Mouse (Mus musculus) liver, embryonic 14.5 days (tissue): ENCODE data around the gene Atg7. TPM values are rescaled to one million over a fixed set of nuclear protein-coding genes. Genes with fewer than 3 reads are reported as not detected.
"Not testable (repeated sequence)": the region's sequence is repeated elsewhere in the genome, so short reads cannot be mapped to it uniquely, and the experiment has no call there.

Experiments
- ATAC-seq: fragments of 200-750 bp; cut with Nextera tagmentation; 2 replicates; pipeline ENCODE4 v1.8.0; 2017; ENCODE audit warnings: moderate number of reproducible peaks, mild to moderate bottlenecking, moderate library complexity; ENCODE audit not compliant: insufficient read depth
- DNase-seq, 3 experiments: peaks; one replicate each; pipeline ENCODE4 v3.0.0-alpha.2; 2012 to 2013; ENCODE audit warnings: low read depth in 3 of 3, low spot score in 3 of 3
- H3K27ac ChIP-seq: fragments of 300-500 bp; sonication (generic); 2 replicates; pipeline ENCODE4 v1.5.1; 2014; ENCODE audit warnings: moderate library complexity, mild to moderate bottlenecking, control low read depth, inconsistent platforms
- H3K27me3 ChIP-seq: fragments of 300-500 bp; sonication (generic); 2 replicates; pipeline ENCODE4 v1.6.1; 2014; ENCODE audit warnings: mild to moderate bottlenecking, low read length, moderate library complexity; ENCODE audit not compliant: control insufficient read depth, insufficient read depth
- H3K36me3 ChIP-seq: fragments of 300-500 bp; sonication (generic); replicated peaks from 2 replicates; pipeline ENCODE4 v1.6.1; 2014; ENCODE audit warnings: low read depth; ENCODE audit not compliant: control insufficient read depth, insufficient read depth
- H3K4me1 ChIP-seq, 2 experiments: fragments of 200-500 bp in 1 of 2; fragments of 300-500 bp in 1 of 2; sonication (generic) in 1 of 2; replicated peaks; 2 replicates each; pipeline ENCODE4 v1.6.1; 2012 to 2014; ENCODE audit warnings: antibody characterized with exemption in 1 of 2, inconsistent platforms in 1 of 2, low read length in 1 of 2; ENCODE audit not compliant: control insufficient read depth in 2 of 2, insufficient read depth in 2 of 2
- H3K4me2 ChIP-seq: fragments of 300-500 bp; sonication (generic); 2 replicates; pipeline ENCODE4 v1.6.1; 2014; ENCODE audit warnings: low read depth, mild to moderate bottlenecking, control low read depth, moderate library complexity
- H3K4me3 ChIP-seq, 2 experiments: fragments of 200-500 bp in 1 of 2; fragments of 300-500 bp in 1 of 2; sonication (generic) in 1 of 2; 2 replicates each; pipeline ENCODE4 v1.5.1; 2012 to 2014; ENCODE audit warnings: low read depth in 2 of 2, low read length in 2 of 2, mild to moderate bottlenecking in 2 of 2, control low read depth in 1 of 2, inconsistent platforms in 1 of 2, moderate library complexity in 1 of 2; ENCODE audit not compliant: insufficient read depth in 1 of 2
- H3K9ac ChIP-seq: fragments of 300-500 bp; sonication (generic); replicated peaks from 2 replicates; pipeline ENCODE4 v1.6.1; 2014; ENCODE audit warnings: mild to moderate bottlenecking, control low read depth, moderate library complexity
- H3K9me3 ChIP-seq: fragments of 300-500 bp; sonication (generic); 2 replicates; pipeline ENCODE4 v1.6.1; 2016; ENCODE audit warnings: low read length, mixed read lengths; ENCODE audit not compliant: control insufficient read depth
- CTCF ChIP-seq: IDR thresholded peaks from 2 replicates; pipeline ENCODE4 v1.5.1; 2016; ENCODE audit warnings: antibody characterized with exemption, low read depth, control low read depth
- EP300 ChIP-seq: IDR thresholded peaks from 2 replicates; pipeline ENCODE4 v1.6.1; 2016; ENCODE audit warnings: antibody characterized with exemption, low read depth
- WGBS: fragments of 180-500 bp; shearing (Covaris S2); extraction: QIAGEN DNeasy Blood & Tissue Kit; methylation state at CpG from one replicate; pipeline ENCODE4 v1.1.7; 2014; ENCODE audit not compliant: insufficient replicate concordance; 5-methylcytosine and 5-hydroxymethylcytosine counted together
- polyA plus RNA-seq, 2 experiments: library from polyadenylated mRNA; depleted of rRNA in 1 of 2; stranded (reverse) in 1 of 2; unstranded in 1 of 2; fragments of >200 nt; fragmentation: Nextera tagmentation in 1 of 2; extraction: Ambion mirVana in 1 of 2; gene quantifications; 2 replicates each; pipeline versions ENCODE4 v1.2.1 to v1.2.3; 2012 to 2014

The Atg7 gene
- polyA plus RNA-seq (2012; rRNA removed) = 4.7 and 4.8 TPM in 2 replicates
- 8.9 and 11.8 TPM in 2 replicates for polyA plus RNA-seq (2014; fragmentation: Nextera tagmentation; extraction: Ambion mirVana)

DNA sequence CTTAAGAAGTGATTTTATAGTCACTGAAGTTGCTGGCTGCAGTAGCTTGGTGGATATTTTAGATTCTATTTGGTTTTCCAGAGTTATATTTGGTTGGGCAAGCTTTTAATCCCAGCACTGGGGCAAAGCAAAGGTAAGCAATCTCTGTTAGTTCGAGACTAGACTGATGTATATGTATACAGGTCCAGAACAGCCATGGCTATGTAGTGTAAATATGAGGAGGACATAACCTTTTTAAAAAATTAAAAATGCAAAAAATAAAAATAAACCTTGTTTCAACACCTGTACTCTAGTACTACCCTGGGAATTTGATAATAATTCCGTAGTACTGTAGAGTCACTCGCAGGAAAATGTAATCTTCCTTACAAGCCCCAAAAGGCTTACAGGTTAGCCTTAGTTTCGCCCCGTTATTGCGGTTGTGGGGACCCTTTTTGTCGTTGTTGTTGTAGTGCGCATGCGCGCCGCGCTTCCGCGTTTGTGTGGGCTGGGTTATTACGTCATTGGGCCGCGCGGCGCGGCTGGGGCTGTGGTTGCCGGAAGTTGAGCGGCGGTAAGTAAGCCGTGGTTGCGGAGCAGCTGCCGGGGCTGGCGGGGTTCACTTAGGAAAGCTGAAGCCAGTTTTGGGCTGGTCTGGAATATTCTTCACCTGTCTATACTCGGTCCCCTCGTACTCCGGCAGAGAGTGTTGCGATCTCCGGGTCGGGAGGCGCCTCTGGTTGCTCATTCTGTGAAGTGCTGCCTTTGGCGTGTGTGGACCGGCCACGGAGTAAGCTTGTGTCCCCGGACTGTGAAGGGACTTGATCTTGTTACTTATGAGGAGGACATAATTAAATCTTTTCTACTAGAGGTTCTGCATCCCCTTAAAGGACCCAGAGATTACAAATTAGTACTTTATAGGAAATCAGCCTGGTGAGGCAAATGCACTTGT, at the start of gene Atg7:
Gene Atg7, plus strand, starts transcription at position 497 of the 928 bp plus-strand sequence.
- no peaks in the 10 kb centered on the region for H3K9me3 ChIP-seq
- H3K27ac ChIP-seq = peak within 1 kb of the TSS; percentile 32
- no peaks in the 10 kb centered on the region for H3K36me3 ChIP-seq
- TF ChIP-seq EP300 (no peak), CTCF (no peak)
- H3K27me3 ChIP-seq = no peaks in the 10 kb centered on the region
- peak within 1 kb of the TSS; percentile 91 for H3K4me2 ChIP-seq
- peak within 1 kb of the TSS; percentile 85 to 97 for H3K4me3 ChIP-seq
- DNase-seq (peak; percentile 84 to 88 (median 85)), ATAC-seq (peak; percentile 88)
- peak within 1 kb of the TSS; percentile 86 for H3K9ac ChIP-seq
- under 1% methylated on average over 38 of the region's 38 CpGs for WGBS
- peaks cover 0 to 5% of the 10 kb centered on the region in 2 experiments; a peak in 1 of 4 replicates for H3K4me1 ChIP-seq

DNA sequence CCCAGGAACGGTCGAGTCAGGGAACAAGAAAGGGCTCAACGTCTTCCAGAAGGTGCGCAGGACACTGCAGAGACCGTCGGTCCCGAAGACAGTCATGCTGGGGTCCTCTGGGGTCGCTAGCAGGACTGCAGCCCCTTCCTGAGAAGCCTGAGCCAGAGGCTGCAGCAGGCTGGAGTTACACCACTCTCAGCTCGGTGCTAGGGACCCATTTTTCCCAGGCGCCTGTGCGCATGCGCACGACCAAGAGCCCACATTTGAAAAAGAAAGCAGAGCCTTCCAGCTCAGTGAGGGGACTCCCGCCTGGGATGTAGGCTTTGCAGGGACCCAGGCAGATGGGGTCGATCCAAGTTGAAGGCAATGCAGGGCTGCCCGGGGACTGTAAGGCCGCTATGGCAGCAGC, 28.8 kb upstream of the Atg7 start:
- not testable (repeated sequence) for H3K4me2 ChIP-seq, H3K9ac ChIP-seq, H3K36me3 ChIP-seq, DNase-seq, ATAC-seq, H3K4me1 ChIP-seq, H3K9me3 ChIP-seq, H3K4me3 ChIP-seq, H3K27me3 ChIP-seq, H3K27ac ChIP-seq
- WGBS = 5% methylated on average over 5 of the region's 17 CpGs

GRCm38 (mm10) chr6:114633886-114634285, 9.0 kb upstream of the Atg7 start:
- WGBS = no CpG with 5 or more reads among the region's 14 CpGs
- not testable (repeated sequence) for H3K9me3 ChIP-seq, DNase-seq, H3K36me3 ChIP-seq, H3K27ac ChIP-seq, H3K9ac ChIP-seq, H3K4me2 ChIP-seq, H3K4me1 ChIP-seq, H3K4me3 ChIP-seq, H3K27me3 ChIP-seq, ATAC-seq

- H3K4me1 ChIP-seq = peaks cover 0 to 5% of the 10 kb centered on the region in 2 experiments; a peak in 1 of 4 replicates
- peak overlapping the region; percentile 91 for H3K4me2 ChIP-seq
- WGBS = 38% methylated on average over 8 of the region's 8 CpGs
- ATAC-seq (no peak), DNase-seq (no peak)
- H3K27ac ChIP-seq = peak overlapping the region; percentile 32; the same call in 1 of the 2 replicates
- peak overlapping the region; percentile 86 for H3K9ac ChIP-seq
- no peaks in the 10 kb centered on the region for H3K36me3 ChIP-seq
- H3K4me3 ChIP-seq = peak overlapping the region; percentile 85 to 97
- H3K9me3 ChIP-seq = no peaks in the 10 kb centered on the region
- no peaks in the 10 kb centered on the region for H3K27me3 ChIP-seq
- no peak for TF ChIP-seq EP300
- TF ChIP-seq CTCF = no peak
Observed at GRCm38 (mm10) chr6:114643716-114644115, 819 bp downstream of the Atg7 start.

DNA sequence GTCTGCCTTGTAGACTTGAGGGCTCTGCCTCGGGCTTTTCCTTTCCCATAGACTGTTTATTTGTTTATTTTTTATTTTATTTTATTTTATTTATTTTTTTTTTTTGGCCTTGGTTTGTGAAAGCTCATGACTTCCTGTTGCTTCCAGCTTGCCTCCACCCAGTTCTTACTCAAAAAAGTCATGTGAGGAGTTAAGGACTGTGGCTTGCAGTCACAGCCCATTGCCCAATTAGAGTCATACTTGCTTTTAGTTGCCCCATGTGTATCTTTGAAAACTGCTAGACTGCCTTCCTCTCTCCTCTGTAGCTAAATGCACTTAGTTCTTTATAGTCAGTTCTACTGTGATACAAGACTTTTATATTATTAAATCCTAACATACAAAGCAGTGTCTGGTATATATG, 1.6 kb downstream of the Atg7 start:
- Histone ChIP-seq H3K27me3 (no peaks in the 10 kb centered on the region), H3K4me1 (peaks cover 0 to 5% of the 10 kb centered on the region in 2 experiments; a peak in 1 of 4 replicates), H3K36me3 (no peaks in the 10 kb centered on the region), H3K4me3 (no peak overlapping the region), H3K4me2 (peak overlapping the region; percentile 91), H3K27ac (no peak overlapping the region), H3K9me3 (no peaks in the 10 kb centered on the region), H3K9ac (no peak overlapping the region)
- no peak for TF ChIP-seq CTCF
- no peak for TF ChIP-seq EP300
- DNase-seq (no peak), ATAC-seq (no peak)
- WGBS = 58% methylated on average over 1 of the region's 1 CpGs
